Mouse (Mus musculus): Measurements from ENCODE around the gene 0610010K14Rik.

DNA sequence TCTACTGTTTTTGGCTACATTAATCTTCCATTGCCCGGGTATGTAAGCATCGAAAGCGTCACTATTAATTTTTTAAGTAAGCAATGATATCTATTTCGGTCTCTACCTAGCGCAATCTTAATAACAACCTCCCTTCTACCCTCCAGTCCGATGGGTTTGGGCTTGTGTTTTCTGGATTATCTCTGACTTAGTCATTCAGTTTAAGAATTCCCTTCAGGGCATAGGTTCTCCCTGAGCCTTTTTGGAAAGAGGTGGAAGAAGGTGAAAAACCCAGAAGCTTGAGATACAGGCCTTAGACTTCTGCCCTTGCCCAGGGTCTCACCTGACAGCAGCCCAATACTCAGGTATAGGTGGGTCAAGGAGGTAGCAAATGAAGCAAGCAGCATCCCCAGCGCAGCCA, 17.8 kb downstream of the 0610010K14Rik start:
- TF ChIP-seq CTCF (IDR thresholded peaks at IDR 0.05; ENCODE audit: insufficient read depth, low read depth, low read length) (no peak), POLR2A (IDR thresholded peaks at IDR 0.05; ENCODE audit: insufficient read depth, low read depth, low read length) (no peak)

Data from olfactory bulb, adult 2 months (tissue).